12 mouse cellular contexts compared by ENCODE assay signal in genomic region chr11:118875243-118875897, GRCm38 (mm10). TPM values are rescaled to one million over a fixed set of nuclear protein-coding genes. Genes with fewer than 3 reads are reported as not detected.
DNase-seq lines count a peak whose midpoint lies in the region; ATAC-seq and TF ChIP-seq lines count a peak whose summit lies in the region.
"Had no signal": no experiment of that assay in that cellular context is flagged by ENCODE, and none has a peak within 500 bp of the region (broad histone marks: within the 10 kb centered on the region; RNA-seq: fewer than 3 reads in every experiment).

No protein-coding gene starts in this region.

- no peak overlapping the region for H3K27ac ChIP-seq in intestine, postnatal 0 days (ENCODE audit: low read depth, low read length)
- no peak overlapping the region for H3K27ac ChIP-seq in stomach, embryonic 15.5 days
- H3K27ac ChIP-seq: limb, embryonic 13.5 days had no signal

- intact Hi-C loops in left cerebral cortex, postnatal 4 days (cut with DNase I), result no loop called here

- no peak overlapping the region for H3K4me3 ChIP-seq in intestine, postnatal 0 days (ENCODE audit: low read depth, low read length)
- H3K4me3 ChIP-seq in stomach, embryonic 15.5 days (replicated peaks), result no peak overlapping the region
- H3K4me3 ChIP-seq: limb, embryonic 13.5 days had no signal

- 76% methylated on average over 5 of the region's 5 CpGs for WGBS in intestine, postnatal 0 days
- 61% methylated on average over 5 of the region's 5 CpGs for WGBS in stomach, embryonic 15.5 days

- no peaks in the 10 kb centered on the region for H3K4me1 ChIP-seq in intestine, postnatal 0 days (replicated peaks; ENCODE audit: control insufficient read depth, insufficient read depth, low read length)
- H3K4me1 ChIP-seq in stomach, embryonic 15.5 days, result no peaks in the 10 kb centered on the region

- peak; percentile 56; the same call in 1 of the 2 replicates for ATAC-seq in intestine, postnatal 0 days
- ATAC-seq in stomach, embryonic 15.5 days (ENCODE audit: insufficient read depth, low FRiP score, low read depth), result peak; percentile 31; the same call in 1 of the 2 replicates
- ATAC-seq in monocyte, adult 5-6 weeks (replicated peaks; ENCODE audit: insufficient number of reproducible peaks, low FRiP score, low TSS enrichment, poor library complexity, severe bottlenecking), result no peak

- H3K4me2 ChIP-seq in intestine, postnatal 0 days (replicated peaks; ENCODE audit: low read depth), result no peak overlapping the region
- H3K4me2 ChIP-seq in stomach, embryonic 15.5 days, result no peak overlapping the region
- H3K4me2 ChIP-seq: heart, embryonic 11.5 days; limb, embryonic 13.5 days had no signal

- no peaks in the 10 kb centered on the region for H3K27me3 ChIP-seq in intestine, postnatal 0 days (replicated peaks; ENCODE audit: control insufficient read depth, insufficient read depth, low read length)
- H3K27me3 ChIP-seq in stomach, embryonic 15.5 days (replicated peaks), result no peaks in the 10 kb centered on the region
- H3K27me3 ChIP-seq: limb, embryonic 13.5 days had no signal

- H3K36me3 ChIP-seq in intestine, postnatal 0 days (ENCODE audit: control insufficient read depth, insufficient read depth), result no peaks in the 10 kb centered on the region
- no peaks in the 10 kb centered on the region for H3K36me3 ChIP-seq in stomach, embryonic 15.5 days
- H3K36me3 ChIP-seq: limb, embryonic 13.5 days had no signal

- DNase-seq in embryo, embryonic 10 days (ENCODE audit: low spot score), result peak; percentile 32
- no peak for DNase-seq in embryo, embryonic 10.5 days (ENCODE audit: low spot score)
- peak; percentile 56 for DNase-seq in left cerebral cortex, postnatal 4 days
- no peak for DNase-seq in left cerebral cortex, adult 8-10 months (ENCODE audit: low spot score in 2 of 2)
- DNase-seq in adrenal gland, adult 2 months, result no peak
- DNase-seq: adrenal gland, postnatal 25 days; lung, postnatal 14 days had no signal

- no peaks in the 10 kb centered on the region for H3K9me3 ChIP-seq in intestine, postnatal 0 days (ENCODE audit: control insufficient read depth)
- no peaks in the 10 kb centered on the region for H3K9me3 ChIP-seq in stomach, embryonic 15.5 days
- H3K9me3 ChIP-seq: limb, embryonic 13.5 days had no signal

- TF ChIP-seq CTCF in intestine, postnatal 0 days (IDR thresholded peaks at IDR 0.05; ENCODE audit: low read depth), result peak; percentile 59

- H3K9ac ChIP-seq in intestine, postnatal 0 days (ENCODE audit: low read depth, low read length), result no peak overlapping the region
- H3K9ac ChIP-seq in stomach, embryonic 15.5 days, result no peak overlapping the region
- H3K9ac ChIP-seq: limb, embryonic 13.5 days had no signal

RNA-seq across cellular contexts. Expression of gene Rbfox3, which starts 36.0 kb away (rescaled TPM):
- total RNA-seq in left cerebral cortex, postnatal 4 days (2021), result 100 to 1,000 TPM; 185 to 192 TPM
- total RNA-seq in left cerebral cortex, adult 8-10 months (2022), result 100 to 1,000 TPM; 295 to 336 (median 323) TPM
- 1.2 and 1.3 TPM in 2 replicates for polyA plus RNA-seq in intestine, postnatal 0 days (2015; fragmentation: Nextera tagmentation; extraction: Ambion mirVana)
- 1.6 and 1.8 TPM in 2 replicates for polyA plus RNA-seq in stomach, embryonic 15.5 days (2015; fragmentation: Nextera tagmentation; extraction: Ambion mirVana)
- 1 to 10 TPM; 4.2 to 7.8 TPM for total RNA-seq in adrenal gland, adult 2 months (2021)
- 3.3 TPM in 2 replicates for polyA plus RNA-seq in adrenal gland, adult 2 months (2012; rRNA removed)
- not detected in 3 replicates for total RNA-seq in monocyte, adult 5-6 weeks (2017)

Comparison
In these comparisons a context has a peak if more than half of its experiments do, and no peak if none do; other contexts are left out.
1. DNase-seq: peak in embryo, embryonic 10 days (single experiment) and left cerebral cortex, postnatal 4 days (single experiment); none in embryo, embryonic 10.5 days (single experiment), left cerebral cortex, adult 8-10 months (0 of 2) and adrenal gland, adult 2 months (single experiment).
2. RNA of gene Rbfox3, which starts 36.0 kb away (total RNA-seq): 295 to 336 TPM in left cerebral cortex, adult 8-10 months and 185 to 192 TPM in left cerebral cortex, postnatal 4 days; 4.2 to 7.8 TPM in adrenal gland, adult 2 months and not detected in monocyte, adult 5-6 weeks; every median in the first group is over 10 times any median in the second.